Mouse (Mus musculus): ENCODE data around the gene Hspa1b.
"Not testable (repeated sequence)": the region's sequence is repeated elsewhere in the genome, so short reads cannot be mapped to it uniquely, and the experiment has no call there.

Hspa1b gene

DNA sequence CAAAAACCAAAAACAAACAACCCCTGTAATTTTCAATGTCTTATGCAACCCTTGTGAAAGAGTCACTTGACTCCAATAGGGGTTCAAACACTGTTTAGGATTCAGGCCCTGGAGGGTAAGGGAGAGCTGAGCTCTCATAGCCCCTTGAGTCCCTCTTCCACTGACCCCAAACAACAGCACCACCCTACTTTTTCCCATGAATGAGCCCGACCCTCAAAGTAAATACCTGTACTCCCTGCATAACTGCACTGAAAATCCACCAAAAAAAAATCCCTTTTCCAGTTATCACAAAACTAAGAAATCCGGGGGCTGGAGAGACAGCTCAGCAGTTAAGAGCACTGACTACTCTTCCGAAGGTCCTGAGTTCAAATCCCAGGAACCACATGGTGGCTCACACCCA, 3.2 kb downstream of the Hspa1b start:
- in situ Hi-C loops (cut with MboI, MseI) = no loop called here

DNA sequence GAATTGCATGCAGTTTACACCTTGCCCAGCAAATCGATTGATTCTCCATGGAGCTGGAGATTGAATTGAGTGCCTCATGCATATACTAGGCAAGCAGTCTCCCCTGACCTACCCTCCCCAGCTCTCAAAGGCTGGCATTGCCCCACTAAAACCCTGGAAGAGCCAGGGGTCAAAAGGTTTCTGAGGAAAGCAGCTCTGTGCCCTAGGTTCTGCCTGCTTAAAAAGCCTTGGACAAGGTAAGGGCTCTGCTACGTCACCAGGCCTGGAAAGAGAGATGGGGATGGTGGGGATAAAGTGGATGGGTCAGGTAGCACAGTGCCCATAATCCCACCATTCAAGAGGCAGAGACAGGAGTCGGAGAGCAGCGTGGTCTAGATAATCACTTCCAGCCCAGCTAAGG, 4.2 kb downstream of the Hspa1b start:
- in situ Hi-C loops (cut with MboI, MseI) = no loop called here

DNA sequence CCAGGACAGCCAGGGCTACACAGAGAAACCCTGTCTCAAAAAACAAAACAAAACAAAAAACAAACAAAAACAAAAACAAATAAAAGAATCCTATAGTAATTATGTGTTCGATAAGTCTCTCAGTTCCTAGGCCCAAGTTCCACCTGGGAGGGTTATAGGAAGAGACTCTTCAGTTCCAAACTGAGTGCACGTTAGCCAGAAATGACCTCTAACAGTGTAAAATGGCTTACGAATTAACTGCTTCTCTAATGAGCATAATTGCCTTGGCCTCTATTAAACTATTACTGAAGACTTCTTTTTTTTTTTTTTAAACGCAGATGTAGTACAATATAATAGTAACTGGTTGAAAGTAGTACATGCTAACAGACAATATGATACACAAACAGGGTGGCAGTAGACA, 5.1 kb downstream of the Hspa1b start:
- in situ Hi-C loops (cut with MboI, MseI) = no loop called here

DNA sequence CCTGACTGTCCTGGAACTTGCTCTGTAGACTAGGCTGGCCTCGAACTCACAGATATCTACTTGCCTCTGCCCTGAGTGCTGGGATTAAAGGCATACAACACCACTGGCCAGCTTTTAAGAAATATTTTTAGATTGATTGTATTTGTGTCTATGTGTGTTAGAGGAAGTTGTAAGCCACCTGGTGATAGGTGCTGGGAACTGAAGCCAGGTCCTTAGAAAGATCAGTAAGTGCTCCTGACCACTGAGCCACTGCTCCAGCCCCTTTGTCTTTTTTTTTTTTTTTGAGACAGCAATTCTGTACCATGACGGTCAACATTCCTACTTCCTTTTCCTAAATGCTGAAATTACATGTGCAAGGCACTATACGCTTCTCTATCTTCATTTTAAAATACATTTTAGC, 5.8 kb downstream of the Hspa1b start:
- in situ Hi-C loops (cut with MboI, MseI) = no loop called here

DNA sequence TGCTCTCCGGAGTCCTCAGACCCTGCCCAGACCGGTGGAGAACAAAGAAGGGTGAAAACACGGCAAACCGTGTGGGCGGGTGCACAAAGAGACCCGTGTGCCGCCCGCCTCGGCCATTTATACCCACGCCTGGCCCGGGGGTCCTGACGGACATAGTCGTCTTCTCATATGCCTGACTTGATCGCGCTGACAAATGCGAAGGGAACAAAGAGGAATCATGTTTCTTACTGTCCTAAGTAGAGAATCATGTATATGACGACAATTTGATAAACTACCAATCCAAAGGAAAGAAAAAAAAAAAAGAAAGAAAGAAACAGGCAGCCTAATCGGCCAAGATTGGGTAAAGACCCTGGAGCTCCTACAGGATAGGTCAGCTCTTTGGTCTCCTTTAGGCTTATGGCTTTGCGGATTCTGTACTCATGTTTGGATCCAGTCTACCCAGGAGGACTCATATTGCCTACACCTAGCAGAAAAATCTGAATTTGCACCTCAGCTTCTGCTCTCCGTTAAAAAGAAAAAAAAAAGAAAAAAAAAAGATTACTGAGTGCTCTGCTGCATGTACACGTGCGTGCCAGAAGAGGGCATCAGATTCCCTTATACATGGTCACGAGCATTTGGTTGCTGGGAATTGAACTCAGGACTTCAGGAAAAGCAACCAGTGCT, 6.5 kb downstream of the Hspa1b start:
- in situ Hi-C loops (cut with MboI, MseI) = no loop called here

DNA sequence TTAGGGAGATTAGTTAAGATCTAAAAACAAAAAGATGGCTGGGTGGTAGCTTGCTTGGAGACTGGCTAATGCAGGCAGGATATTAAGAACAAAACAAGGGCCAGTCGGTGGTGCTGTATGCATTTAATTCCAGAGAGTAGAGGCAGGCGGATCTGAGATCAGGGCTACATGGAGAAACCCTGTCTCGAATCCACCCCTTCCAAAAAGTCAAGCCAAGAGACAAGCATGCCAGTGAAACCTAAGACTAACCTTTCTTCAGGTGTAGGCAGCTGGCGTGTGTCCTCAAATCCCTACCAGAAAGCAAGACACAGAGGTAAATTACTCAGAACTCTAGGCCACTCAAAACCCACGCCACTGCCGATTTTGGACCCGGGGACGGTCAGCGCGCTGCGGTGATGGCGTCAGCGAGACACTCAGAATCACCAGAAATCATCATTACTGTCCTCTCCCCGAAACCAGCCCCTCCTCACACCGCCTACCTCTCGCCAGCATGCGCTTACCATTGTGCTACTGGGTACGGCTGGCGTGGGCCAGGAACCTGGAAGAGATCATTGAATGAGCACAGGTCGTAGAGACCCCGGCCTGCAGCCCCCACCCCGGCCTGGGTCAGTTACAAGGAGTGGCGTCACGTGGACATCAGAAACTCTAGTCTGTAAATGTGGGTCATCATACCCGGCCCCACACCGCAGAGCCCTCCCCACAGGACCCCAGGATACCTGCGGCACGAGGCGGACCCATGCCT, 7.2 kb downstream of the Hspa1b start:
- in situ Hi-C loops (cut with MboI, MseI) = no loop called here

DNA sequence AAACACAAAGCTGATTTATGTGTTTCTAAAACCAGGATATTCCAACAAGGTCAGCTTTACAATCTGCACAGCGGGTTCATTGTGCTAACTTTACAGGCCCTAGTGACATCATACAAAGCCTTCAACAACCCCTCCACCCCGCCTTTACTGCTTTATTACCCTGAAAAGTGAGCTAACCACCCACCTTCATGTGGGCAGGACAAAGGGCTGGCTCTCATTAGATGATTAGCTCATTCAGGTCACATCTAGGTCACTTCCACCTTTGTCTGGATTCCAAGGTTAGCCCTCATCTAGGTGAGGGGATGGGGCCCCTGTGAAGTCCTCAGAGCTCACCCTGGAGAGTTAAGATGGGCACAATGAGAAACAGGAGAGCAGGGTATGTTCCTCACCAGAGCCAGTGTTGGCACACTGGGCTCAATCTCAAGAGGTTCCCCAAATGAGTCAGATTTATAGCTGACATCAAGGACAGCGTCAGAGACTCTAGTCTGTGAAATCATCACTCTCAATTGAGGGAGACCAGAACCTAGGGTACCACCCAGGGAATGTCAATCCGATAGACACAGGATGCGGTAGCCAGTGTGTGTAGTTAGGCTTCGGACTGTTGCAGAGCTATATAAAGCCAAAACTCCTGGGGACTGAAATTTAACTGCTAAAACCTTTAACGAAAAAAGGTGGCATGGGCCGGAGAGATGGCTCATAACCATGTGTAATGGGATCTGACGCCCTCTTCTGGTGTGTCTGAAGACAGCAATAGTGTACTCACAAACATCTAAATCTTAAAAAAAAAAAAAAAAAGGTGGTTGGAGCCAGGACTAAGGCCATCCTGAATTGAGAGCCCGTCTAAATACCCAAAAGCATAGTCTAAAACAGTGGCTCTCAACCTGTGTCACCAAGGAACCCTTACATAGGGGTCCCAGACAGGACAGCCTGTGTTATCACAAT, 8.3 kb downstream of the Hspa1b start:
- in situ Hi-C loops (cut with MboI, MseI) = no loop called here

DNA sequence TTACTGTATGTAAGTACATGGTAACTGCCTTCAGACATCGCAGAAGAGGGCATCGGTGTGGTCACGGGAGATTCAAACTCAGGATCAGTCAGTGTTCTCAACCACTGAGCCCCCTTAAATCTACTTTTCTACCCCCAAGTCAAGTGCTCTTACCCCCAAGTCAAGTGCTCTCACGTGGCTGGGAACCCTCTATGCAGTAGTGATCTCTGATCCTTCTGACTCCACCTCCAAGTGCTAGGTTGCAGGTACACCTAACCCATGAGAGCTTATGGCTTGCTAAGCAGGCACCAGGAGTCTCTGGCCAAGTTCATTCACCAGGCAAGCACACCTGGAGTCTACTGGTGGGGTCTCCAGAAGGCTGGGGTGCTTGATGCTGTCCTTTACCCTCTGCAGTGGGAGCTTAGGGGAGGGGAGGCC, 9.5 kb downstream of the Hspa1b start:
- in situ Hi-C loops (cut with MboI, MseI) = no loop called here

DNA sequence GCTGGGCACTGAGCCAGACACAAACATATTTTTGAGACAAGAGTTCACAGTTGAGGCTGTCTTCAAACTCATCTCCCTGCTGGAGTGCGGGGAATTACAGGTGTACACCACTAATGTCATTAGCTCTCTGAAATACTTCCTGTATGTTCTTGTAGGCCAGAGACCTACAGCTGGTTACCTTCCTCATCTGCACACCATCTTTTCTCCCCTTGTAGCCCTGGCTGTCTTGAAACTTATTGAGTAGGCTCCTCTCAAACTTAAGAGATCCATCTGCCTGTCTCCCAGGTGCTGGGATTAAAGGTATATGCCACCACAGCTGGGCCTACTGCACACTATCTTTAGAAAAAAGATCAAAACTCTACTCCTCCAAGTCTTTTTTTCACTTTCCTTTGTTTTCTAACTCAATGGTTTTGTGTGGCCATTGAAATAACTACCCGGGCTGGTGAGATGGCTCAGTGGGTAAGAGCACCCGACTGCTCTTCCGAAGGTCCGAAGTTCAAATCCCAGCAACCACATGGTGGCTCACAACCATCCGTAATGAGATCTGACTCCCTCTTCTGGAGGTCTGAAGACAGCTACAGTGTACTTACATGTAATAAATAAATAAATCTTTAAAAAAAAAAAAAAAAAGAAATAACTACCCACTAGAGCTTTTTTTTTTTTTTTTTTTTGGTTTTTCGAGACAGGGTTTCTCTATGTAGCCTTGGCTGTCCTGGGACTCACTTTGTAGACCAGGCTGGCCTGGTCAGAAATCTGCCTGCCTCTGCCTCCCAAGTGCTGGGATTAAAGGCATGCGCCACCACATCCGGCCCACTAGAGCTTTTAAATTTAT, 10.1 kb downstream of the Hspa1b start:
- in situ Hi-C loops (cut with MboI, MseI) = not testable (repeated sequence)

DNA sequence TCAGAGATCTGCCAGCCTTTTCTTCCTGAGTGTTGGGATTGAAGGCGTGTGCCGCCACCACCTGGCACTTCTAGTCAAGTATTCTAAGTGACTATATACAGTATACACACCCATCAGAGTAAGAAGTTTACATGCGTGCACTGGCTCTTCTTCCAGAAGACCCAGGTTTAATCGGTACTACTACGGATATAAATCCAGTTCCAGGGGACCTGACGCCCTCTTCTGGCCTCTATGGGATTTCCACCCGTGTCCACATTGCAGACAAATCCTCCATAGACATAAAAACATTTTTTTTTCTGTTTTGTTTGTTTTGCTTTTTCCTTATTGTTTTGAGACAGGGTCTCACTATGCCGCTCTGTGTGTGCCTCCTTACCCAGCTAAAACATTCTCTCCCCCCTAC, 11.4 kb downstream of the Hspa1b start:
- in situ Hi-C loops (cut with MboI, MseI) = no loop called here

DNA sequence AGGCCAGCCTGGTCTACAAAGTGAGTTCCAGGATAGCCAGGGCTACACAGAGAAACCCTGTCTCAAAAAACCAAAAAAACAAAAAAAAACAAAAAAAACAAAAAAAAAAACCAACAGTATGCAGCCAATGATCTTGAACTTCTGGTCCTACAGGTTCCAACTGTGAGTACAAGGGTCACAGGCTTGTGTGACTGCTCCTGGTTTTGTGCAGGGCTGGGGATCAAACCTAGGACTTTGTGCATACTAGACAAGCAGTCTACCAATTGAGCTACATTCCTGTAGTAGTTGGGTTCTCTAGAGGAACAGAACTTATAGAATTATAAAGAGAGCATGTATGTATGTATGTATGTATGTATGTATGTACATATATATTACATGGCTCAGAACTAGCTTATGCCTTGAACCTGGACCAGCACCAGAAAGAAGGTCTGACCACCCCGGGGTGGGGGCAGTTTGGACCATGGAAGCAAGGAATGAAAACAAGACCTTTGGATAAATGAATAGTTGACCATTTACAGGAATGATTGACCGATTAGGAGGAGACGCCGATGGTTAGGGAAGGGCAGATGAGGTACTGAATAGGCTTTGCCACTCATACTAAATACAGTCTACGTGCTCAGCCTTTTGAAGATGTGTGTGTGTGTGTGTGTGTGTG, 12.4 kb downstream of the Hspa1b start:
- in situ Hi-C loops (cut with MboI, MseI) = no loop called here

DNA sequence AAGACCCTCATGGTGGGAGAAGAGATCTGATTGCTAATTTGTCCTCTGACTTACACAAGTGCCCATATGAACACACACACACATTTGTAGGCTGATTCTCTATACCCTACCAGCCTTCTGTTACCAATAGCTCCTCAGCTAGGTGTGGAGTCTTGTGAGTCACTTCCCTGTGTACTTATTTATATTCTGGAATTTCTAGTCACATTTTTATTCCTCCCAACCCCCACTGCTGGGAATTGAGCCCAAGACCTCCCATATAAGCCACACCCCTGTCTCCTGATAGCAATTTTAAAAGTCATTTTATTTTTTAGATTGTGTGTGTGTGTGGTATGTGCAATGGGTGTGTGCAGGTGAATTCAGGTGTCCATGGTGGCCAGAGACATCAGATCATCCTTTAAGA, 14.7 kb downstream of the Hspa1b start:
- in situ Hi-C loops (cut with MboI, MseI) = no loop called here

DNA sequence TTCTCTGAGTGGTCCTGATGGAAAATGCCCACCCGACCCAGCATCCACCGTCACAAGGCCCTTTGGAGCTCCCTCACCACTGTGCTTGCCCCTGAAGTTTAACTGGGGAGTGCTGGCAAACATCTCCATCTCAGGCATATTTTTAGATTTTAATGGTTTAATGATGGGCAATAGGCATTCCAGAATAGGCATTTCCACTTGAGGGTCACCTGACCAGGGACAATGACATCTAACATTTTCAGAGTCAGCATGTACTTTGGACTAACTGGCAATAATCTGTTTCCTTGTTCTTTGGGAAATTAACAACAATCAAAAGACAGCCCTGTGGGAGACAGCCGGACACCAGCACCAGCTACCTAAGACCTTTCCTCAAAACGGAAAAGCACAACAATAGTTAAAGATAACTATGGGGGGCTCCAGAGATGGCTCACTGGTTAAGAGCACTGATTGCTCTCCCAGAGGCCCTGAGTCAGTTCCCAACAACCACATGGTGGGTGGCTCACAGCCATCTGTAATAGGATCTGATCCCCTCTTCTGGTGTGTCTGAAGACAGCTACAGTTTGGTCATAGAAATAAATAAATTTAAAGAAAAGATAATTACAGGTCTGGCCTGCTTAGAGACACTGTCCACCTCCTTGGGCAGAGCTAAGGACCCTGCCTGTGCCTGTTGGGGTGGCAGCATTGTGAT, 15.8 kb downstream of the Hspa1b start:
- in situ Hi-C loops (cut with MboI, MseI) = no loop called here

DNA sequence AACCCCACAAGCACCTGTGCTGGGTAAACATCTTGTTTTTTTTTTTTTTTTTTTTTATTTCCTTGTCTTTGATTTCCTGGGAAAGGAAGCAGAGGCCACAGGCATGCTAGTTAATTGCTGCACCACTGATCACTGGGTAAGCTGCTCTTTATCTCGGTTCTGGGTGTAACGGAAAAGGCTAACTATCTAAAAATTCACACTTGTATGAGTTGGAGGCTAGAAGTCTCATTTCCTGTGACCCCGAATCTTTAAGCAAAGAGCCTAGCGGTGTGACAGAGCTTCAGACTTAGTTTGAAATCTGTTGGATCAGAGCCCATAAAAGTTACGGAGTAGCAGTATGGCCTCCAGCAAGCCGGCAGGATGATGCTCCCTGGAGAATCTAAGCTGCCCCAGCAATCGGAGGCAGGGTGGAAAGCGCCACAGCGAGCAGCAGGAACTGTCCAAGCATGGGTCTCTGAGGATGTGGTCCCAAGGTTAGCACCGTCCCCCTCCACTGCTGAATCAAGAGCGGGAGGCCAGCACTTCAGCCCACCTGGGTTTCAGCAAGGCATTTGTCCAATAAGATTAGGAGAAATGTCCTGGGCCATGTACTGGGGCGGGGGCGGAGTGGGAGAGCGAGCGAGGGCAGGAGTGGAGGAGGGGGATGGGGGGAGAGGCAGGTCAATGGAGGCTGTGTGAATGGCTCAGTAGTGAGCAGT, 17.5 kb downstream of the Hspa1b start:
- in situ Hi-C loops (cut with MboI, MseI) = no loop called here

DNA sequence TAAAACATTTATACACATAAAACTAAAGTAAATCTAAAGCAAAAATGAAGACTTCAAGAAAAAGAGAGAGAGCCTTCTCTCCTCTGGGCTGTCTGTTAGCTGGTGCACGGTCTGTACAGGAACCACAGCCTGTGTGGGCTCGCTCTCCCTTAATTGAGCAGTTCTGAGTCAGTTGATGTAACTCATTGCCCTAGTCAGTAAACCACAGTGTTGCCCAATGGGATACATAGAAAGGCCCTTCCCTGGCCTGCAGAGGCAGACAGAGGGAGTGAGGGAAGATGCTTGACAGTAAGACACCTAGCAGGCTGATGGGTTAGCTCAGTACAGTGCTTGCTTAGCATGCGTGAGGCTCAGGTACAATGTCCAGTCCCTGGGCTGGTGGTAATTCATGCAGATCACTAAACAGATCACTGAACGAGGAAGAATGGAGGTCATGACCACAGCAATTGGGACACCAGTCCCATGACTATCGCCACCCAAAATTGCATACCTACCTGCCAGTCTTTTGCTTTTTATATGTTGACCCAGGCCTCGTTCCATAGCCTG, 21.0 kb downstream of the Hspa1b start:
- in situ Hi-C loops (cut with MboI, MseI) = loop anchor here (10.0 kb wide), 1 partner anchor 303 kb away; no protein-coding TSS in a partner anchor

DNA sequence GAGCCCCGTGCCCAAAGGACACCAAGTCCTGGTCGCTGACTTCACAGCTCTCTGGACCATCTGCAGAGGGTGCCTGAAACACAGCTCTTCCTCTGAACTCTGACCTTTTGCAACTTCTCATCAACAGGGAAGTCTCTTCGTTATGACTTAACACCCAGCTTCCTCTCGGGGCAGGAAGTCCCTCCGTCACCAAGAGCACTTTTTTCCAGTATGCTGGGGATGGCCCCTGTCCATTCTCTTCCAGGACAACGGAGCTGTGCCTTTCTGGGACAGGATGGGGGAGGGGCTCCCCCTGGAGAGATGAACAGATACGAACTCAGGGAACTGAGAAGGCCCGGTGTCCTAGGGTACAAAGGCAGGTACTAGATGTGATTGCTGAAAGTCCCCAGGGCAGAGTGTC, 24.2 kb downstream of the Hspa1b start:
- in situ Hi-C loops (cut with MboI, MseI) = loop anchor here (10.0 kb wide), 1 partner anchor 300 kb away; no protein-coding TSS in a partner anchor

DNA sequence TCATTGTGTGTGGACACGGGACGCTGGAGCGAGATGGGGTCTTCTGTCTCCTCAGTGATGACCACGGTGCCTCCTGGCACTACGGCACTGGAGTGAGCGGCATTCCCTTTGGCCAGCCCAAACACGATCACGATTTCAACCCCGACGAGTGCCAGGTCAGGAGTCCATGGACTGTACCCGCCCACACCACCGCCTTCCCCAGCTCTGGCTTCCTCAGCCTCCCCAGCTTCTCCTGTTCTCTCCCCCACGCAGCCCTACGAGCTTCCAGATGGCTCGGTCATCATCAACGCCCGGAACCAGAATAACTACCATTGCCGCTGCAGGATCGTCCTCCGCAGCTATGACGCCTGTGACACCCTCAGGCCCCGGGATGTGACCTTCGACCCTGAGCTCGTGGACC, 25.0 kb downstream of the Hspa1b start:
- in situ Hi-C loops (cut with MboI, MseI) = loop anchor here (10.0 kb wide), 1 partner anchor 299 kb away; no protein-coding TSS in a partner anchor

DNA sequence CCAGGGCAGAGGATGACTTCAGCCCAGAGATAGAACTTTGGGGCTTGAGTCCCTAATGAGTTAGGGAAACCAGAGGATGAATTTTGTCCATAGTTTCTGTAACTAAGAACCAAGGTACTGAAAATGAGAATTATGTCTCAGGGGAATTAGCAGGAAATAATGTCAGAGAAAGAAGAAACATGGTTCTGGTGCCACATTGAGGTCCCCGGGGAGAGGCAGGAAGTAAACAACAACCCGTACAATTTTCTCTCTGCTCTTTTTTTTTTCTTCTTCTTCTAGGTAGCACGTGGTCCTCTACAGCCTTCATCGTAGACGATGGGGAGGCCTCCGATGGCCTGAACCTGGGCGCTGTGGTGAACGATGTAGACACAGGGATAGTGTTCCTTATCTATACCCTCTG, 26.8 kb downstream of the Hspa1b start:
- in situ Hi-C loops (cut with MboI, MseI) = loop anchor here (10.0 kb wide), 1 partner anchor 297 kb away; no protein-coding TSS in a partner anchor

DNA sequence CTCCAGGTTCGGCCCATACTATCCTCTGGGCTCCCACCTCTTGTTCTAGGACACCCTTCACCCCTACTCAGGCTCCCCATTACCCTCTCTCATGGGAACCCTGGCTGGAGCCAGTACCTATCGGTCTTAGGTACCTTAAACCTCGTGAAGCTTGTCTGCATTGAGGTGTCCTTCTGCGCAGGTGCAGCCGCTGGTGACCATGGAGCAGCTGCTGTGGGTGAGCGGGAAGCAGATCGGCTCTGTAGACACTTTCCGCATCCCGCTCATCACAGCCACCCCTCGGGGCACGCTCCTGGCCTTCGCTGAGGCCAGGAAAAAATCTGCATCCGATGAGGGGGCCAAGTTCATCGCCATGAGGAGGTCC, 27.3 kb downstream of the Hspa1b start:
- in situ Hi-C loops (cut with MboI, MseI) = loop anchor here (10.0 kb wide), 1 partner anchor 297 kb away; no protein-coding TSS in a partner anchor
